Mouse (Mus musculus) cerebellum, adult 8-10 months (tissue): ENCODE measurements around the gene Mpzl1.
A peak's percentile ranks its signal among the peaks of the same experiment; 100 is the strongest.

Experiments used
- DNase-seq: peaks from one replicate; pipeline ENCODE4 v3.0.0; 2022

Gene Mpzl1

GRCm38 (mm10) chr1:165612714-165613113 is 21.6 kb downstream of the Mpzl1 start:
- DNase-seq: no peak

- no peak for DNase-seq
These were observed 23.9 kb downstream of the Mpzl1 start for GRCm38 (mm10) chr1:165610321-165610999.

- DNase-seq: no peak
These were observed 24.6 kb downstream of the Mpzl1 start for GRCm38 (mm10) chr1:165609495-165610320.

GRCm38 (mm10) chr1:165608904-165609303 is 25.4 kb downstream of the Mpzl1 start:
- DNase-seq: no peak

- DNase-seq: no peak
These were observed 28.6 kb downstream of the Mpzl1 start for GRCm38 (mm10) chr1:165605774-165606173.

- DNase-seq: no peak
These were observed 29.2 kb downstream of the Mpzl1 start for GRCm38 (mm10) chr1:165605108-165605507.

GRCm38 (mm10) chr1:165604203-165604602 is 30.1 kb downstream of the Mpzl1 start:
- no peak for DNase-seq

GRCm38 (mm10) chr1:165603218-165603617 is 31.1 kb downstream of the Mpzl1 start:
- DNase-seq: no peak

GRCm38 (mm10) chr1:165601775-165602280 is 32.5 kb downstream of the Mpzl1 start:
- no peak for DNase-seq

GRCm38 (mm10) chr1:165594699-165595421 is 39.5 kb downstream of the Mpzl1 start:
- no peak for DNase-seq

GRCm38 (mm10) chr1:165592295-165593082 is 41.8 kb downstream of the Mpzl1 start:
- no peak for DNase-seq

- DNase-seq: no peak
These were observed 43.6 kb downstream of the Mpzl1 start for GRCm38 (mm10) chr1:165590760-165591159.

- no peak for DNase-seq
These were observed 44.9 kb downstream of the Mpzl1 start for GRCm38 (mm10) chr1:165589280-165590048.

GRCm38 (mm10) chr1:165587845-165588244 is 46.5 kb downstream of the Mpzl1 start:
- DNase-seq: no peak

GRCm38 (mm10) chr1:165586366-165586765 is 48.0 kb downstream of the Mpzl1 start:
- no peak for DNase-seq

GRCm38 (mm10) chr1:165585389-165586104 is 48.8 kb downstream of the Mpzl1 start:
- no peak for DNase-seq

- peak; percentile 91 for DNase-seq
These were observed 50.7 kb downstream of the Mpzl1 start for GRCm38 (mm10) chr1:165583529-165584184.

GRCm38 (mm10) chr1:165581255-165581654 is 53.1 kb downstream of the Mpzl1 start:
- DNase-seq: no peak

- no peak for DNase-seq
These were observed 55.0 kb downstream of the Mpzl1 start for GRCm38 (mm10) chr1:165579332-165579731.

- DNase-seq: no peak
These were observed 57.8 kb downstream of the Mpzl1 start for GRCm38 (mm10) chr1:165576459-165577112.
